Mouse (Mus musculus) left cerebral cortex, adult 11 months (tissue): ENCODE data around the gene Fgf8.
A peak's percentile ranks its signal among the peaks of the same experiment; 100 is the strongest.

Source experiments
- DNase-seq: peaks from one replicate; pipeline ENCODE4 v3.0.0; 2022; ENCODE audit warnings: low spot score

The Fgf8 gene

GRCm38 (mm10) chr19:45727231-45727630, 15.5 kb downstream of the Fgf8 start:
- no peak for DNase-seq

- no peak for DNase-seq
Measured at GRCm38 (mm10) chr19:45725677-45726277, 16.9 kb downstream of the Fgf8 start.

DNA sequence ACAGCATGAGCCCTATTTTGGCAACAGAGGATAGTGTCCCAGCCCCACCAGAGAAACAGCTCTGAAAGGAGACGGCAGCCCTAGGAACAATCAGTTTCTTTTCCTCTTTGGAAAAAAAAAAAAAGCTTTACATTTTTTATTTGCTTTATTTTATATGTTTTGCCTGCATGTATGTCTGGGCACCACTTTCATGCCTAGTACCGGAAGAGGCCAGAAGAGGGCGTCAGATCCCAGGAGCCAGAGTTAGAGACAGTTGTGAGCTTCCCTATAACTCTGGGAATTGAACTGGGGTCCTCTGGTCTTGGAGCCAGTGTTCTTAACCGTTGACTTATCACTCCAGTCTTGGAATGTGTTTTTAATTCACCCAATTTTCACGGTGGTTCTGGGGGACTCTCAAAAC, 20.5 kb downstream of the Fgf8 start:
- DNase-seq, result no peak

- no peak for DNase-seq
Measured at GRCm38 (mm10) chr19:45718286-45718685, 24.4 kb downstream of the Fgf8 start.

- peak; percentile 15 for DNase-seq
Measured at GRCm38 (mm10) chr19:45717493-45718220, 25.1 kb downstream of the Fgf8 start.

GRCm38 (mm10) chr19:45708704-45709103, 34.0 kb downstream of the Fgf8 start:
- DNase-seq, result no peak

GRCm38 (mm10) chr19:45696281-45696600, 46.5 kb downstream of the Fgf8 start:
- no peak for DNase-seq

DNA sequence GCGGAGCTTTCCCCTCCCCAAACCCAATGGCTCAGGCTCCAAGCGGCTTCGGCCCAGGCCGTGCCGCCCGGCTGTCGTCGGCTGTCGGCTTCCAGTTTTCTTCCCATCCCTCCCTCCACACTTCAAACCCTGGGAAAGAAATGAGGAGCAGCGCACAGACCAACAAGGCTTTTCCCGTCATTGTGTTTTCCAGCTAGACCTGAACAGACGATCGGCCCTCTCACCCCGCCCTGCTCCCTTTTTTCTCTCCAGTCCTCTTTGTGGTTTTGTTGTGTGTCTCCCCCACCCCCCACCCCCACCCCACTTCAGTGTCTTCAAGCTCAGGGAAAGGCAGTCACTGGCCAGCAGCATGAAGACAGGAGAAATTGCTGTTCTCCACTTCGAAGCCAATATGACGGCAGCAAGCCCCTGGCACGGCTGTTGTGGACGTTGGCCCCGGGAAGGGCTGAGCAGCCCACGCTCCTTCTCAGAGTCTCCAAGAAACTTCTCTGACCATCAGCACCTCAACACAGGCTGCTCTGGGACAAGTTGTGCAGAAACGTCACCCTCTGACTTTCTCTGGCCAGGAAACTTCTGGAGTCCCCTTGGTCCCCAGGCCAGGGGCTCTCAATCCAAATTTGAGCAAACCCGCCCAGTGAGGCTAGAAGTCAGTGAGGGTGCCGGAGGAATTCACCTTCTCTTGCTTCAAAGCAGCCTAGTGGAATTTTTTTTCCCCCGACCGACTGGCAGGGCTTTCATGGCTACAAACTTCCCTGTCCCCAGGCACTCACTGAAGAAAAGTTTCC, 47.0 kb downstream of the Fgf8 start:
- no peak for DNase-seq

DNA sequence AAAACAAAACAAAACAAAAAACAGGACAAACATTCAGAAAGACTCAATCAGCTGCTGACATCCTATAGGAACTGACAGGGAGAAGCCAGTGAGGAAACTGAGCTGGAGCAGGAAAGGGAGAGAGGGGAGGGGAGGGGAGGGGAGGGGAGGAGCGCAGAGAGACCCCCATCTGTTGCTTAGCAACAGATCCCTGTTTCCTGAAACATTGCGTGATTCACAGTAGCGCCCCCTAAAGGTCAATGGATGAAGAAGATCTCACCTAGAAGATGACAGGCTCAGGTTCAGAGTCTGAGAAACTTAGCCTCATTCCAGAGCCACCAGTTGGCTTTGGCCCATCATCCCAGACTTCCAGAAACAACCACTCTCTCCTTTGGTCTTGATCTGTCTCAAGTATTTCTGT, 48.7 kb downstream of the Fgf8 start:
- no peak for DNase-seq

DNA sequence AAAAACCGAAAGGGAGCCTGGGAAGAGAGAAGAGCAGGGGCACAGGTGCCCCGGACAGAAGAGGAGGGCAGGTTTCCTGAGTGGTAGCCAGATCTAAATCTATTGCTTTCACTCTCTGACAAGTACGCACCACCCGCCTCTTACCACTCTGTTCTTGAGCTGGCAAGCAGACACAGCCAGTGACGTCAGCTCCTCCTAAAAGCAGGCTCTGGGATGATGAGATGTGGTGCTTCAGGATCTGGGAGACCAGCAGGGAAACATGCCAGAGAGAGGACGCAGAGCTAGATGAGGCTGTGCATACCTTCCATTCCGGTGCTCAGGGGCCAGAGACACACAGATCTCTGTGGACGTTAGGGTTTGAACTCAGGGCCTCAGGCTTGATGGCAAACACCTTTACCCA, 50.5 kb downstream of the Fgf8 start:
- peak; percentile 11 for DNase-seq

DNA sequence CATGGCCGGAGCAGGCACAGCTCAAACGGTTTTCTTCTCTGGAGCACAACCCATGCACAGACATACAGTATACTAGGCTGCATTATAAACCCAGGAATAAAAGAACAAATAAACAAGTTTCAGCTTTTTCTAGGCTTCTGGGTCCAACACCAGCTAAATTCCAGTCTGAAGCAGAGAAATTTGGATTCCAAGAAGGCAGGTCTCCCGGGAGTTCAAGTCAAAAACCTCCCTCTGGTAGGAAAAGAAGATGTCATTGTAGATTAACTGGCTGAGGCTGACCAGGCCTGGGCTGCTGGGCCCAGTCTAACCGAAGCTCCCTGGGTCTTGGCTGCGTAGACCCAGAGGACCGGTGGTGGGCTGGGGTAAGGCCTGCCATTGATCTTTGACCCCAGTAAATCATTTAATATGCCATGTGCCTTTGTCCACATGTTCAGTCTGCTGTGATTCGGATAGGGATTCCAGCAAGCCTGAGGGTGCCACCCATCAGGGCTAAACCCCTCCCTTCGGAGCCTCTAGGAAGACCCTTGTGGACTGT, 51.6 kb downstream of the Fgf8 start:
- no peak for DNase-seq

GRCm38 (mm10) chr19:45687001-45687400, 55.7 kb downstream of the Fgf8 start:
- no peak for DNase-seq
